Mouse (Mus musculus) testis, adult 2 months (tissue): ENCODE data around the gene Golph3l. TPM values are rescaled to one million over a fixed set of nuclear protein-coding genes. Genes with fewer than 3 reads are reported as not detected.

Experiments used
- H3K27ac ChIP-seq: fragments of 200-500 bp; 2 replicates; pipeline ENCODE4 v1.5.1; 2012; ENCODE audit warnings: low read depth, low read length; ENCODE audit not compliant: control insufficient read depth, insufficient read depth
- H3K27me3 ChIP-seq: fragments of 200-500 bp; 2 replicates; pipeline ENCODE4 v1.6.1; 2012; ENCODE audit warnings: mild to moderate bottlenecking, low read length, moderate library complexity; ENCODE audit not compliant: control insufficient read depth, insufficient read depth
- H3K36me3 ChIP-seq: fragments of 200-500 bp; 2 replicates; pipeline ENCODE4 v1.6.1; 2012; ENCODE audit warnings: mild to moderate bottlenecking, low read length; ENCODE audit not compliant: control insufficient read depth, insufficient read depth
- H3K4me1 ChIP-seq: fragments of 200-500 bp; 2 replicates; pipeline ENCODE4 v1.6.1; 2012; ENCODE audit warnings: low read length; ENCODE audit not compliant: control insufficient read depth, insufficient read depth
- H3K4me3 ChIP-seq: fragments of 200-500 bp; 2 replicates; pipeline ENCODE4 v1.5.1; 2012; ENCODE audit warnings: low read depth, mild to moderate bottlenecking, low read length, moderate library complexity, mixed read lengths; ENCODE audit not compliant: control insufficient read depth
- CTCF ChIP-seq: fragments of 200-500 bp; IDR thresholded peaks from 2 replicates; pipeline ENCODE4 v1.5.1; 2012; ENCODE audit warnings: low read depth, mild to moderate bottlenecking, inconsistent platforms, low read length, moderate library complexity; ENCODE audit not compliant: control insufficient read depth, insufficient read depth, insufficient replicate concordance
- POLR2A ChIP-seq: fragments of 200-500 bp; IDR thresholded peaks from 2 replicates; pipeline ENCODE4 v1.6.1; 2012; ENCODE audit warnings: low read depth, mild to moderate bottlenecking, inconsistent platforms, low read length, moderate library complexity; ENCODE audit not compliant: control insufficient read depth
- polyA plus RNA-seq: library from polyadenylated mRNA; depleted of rRNA; stranded (reverse); fragments of >200 nt; gene quantifications from 2 replicates; pipeline ENCODE4 v1.2.3, GENCODE M21; 2012

Golph3l gene
- polyA plus RNA-seq, 1 experiment: 7.8 TPM

DNA sequence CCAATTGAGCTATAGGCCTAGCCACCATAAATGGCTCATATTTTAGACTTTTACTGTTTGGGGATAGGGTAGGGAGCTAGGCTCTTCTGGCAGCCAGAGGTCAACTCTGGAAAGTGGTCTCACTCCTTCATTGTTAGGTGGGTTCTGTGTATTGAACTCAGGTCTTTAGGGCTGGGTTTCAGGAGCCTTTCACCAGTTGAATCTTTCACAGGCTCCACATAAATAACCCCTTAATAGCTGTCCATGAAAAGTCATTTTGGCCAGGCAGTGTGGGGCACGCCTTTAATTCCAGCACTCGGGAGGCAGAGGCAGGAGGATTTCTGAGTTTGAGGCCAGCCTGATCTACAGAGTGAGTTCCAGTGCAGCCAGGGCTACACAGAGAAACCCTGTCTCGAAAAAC, 69.0 kb downstream of the Golph3l start:
- H3K27ac ChIP-seq: peak overlapping the region; percentile 100
- TF ChIP-seq POLR2A (no peak), CTCF (no peak)
- H3K36me3 ChIP-seq: no peaks in the 10 kb centered on the region; the same call in 1 of the 2 replicates
- H3K4me1 ChIP-seq: peaks cover 5% of the 10 kb centered on the region; the same call in 1 of the 2 replicates
- no peaks in the 10 kb centered on the region for H3K27me3 ChIP-seq
- H3K4me3 ChIP-seq: peak overlapping the region; percentile 97

DNA sequence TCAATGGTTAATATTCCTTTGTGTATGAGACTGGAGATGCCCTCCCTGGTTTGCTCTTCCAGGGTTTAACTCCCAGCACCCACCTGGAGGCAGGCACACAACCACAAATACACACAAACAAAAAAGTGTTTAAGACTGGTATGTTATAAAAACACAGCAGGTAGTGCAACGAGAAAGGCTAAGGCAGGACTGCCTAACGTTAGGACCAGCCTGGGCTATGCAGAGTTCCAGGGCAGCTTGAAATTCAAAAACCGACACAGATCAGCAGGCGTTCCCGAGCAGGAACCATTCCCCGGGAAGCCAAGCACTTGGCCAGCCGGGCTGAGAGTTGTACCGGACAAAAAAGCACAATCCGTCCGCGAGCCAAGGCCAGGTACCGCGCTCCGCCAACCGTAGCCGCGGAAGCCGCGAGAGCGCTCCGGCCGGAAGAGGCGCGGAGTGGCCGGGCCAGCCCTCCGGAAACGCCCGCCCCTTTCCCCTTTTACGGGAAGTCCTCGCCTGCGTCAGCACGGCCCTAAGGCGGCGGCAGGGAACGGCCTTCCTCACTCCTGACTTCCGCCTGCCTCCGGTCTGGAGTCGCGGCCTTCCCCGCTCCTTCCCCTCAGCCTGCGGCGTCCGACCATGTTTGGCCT, 69.6 kb downstream of the Golph3l start, which contains the start of gene Mcl1:
Gene Mcl1, plus strand, starts transcription at position 553 of the 632 bp plus-strand sequence.
- Histone ChIP-seq H3K27me3 (no peaks in the 10 kb centered on the region), H3K4me1 (peaks cover 6% of the 10 kb centered on the region; the same call in 1 of the 2 replicates), H3K27ac (peak within 1 kb of the TSS; percentile 100), H3K4me3 (peak within 1 kb of the TSS; percentile 97), H3K36me3 (no peaks in the 10 kb centered on the region; the same call in 1 of the 2 replicates)
- no peak for TF ChIP-seq CTCF
- TF ChIP-seq POLR2A: peak; percentile 100

DNA sequence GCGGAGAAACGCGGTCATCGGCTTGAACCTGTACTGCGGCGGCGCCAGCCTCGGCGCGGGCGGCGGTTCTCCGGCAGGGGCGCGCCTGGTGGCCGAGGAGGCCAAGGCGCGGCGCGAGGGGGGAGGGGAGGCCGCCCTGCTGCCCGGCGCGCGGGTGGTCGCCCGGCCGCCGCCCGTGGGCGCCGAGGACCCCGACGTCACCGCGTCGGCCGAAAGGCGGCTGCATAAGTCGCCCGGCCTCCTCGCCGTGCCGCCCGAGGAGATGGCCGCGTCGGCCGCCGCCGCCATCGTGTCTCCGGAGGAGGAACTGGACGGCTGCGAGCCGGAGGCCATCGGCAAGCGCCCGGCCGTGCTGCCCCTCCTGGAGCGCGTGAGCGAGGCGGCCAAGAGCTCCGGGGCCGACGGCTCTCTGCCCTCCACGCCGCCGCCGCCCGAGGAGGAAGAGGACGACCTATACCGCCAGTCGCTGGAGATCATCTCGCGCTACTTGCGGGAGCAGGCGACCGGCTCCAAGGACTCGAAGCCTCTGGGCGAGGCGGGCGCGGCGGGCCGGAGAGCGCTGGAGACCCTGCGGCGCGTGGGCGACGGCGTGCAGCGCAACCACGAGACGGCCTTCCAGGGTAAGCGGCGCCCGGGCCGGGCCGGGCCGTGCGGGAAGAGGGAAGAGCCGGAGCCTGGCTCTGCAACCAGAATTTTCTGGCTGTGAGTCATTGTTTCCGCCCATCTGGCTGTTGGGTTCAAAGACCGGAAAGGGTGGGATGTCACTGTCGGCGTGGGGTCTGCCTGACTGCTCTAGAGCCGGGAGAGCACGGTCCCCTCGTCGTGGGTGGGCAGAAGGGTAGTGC, 70.4 kb downstream of the Golph3l start:
- no peak for TF ChIP-seq CTCF
- no peak; the same call in 1 of the 2 replicates for TF ChIP-seq POLR2A
- Histone ChIP-seq H3K27me3 (no peaks in the 10 kb centered on the region), H3K4me3 (peak overlapping the region; percentile 97), H3K36me3 (no peaks in the 10 kb centered on the region; the same call in 1 of the 2 replicates), H3K27ac (peak overlapping the region; percentile 100), H3K4me1 (peaks cover 6% of the 10 kb centered on the region; the same call in 1 of the 2 replicates)

DNA sequence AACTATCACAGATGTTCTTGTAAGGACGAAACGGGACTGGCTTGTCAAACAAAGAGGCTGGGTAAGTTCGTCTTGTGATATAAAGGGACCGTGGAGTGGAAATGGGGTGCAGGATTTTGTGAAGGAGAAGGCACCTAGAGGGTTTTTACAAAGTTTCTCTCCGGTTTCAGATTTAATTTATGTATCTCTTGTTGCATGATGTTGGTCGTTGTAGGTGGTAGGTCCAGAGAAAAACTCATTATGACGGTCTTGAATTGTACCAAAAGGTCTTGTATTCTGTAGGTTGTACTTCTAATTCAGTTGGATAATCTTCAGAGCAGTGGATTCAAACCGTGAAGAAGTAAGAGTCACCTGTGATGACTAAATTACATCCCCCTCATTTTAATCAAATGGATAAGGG, 71.2 kb downstream of the Golph3l start:
- peak overlapping the region; percentile 100 for H3K27ac ChIP-seq

DNA sequence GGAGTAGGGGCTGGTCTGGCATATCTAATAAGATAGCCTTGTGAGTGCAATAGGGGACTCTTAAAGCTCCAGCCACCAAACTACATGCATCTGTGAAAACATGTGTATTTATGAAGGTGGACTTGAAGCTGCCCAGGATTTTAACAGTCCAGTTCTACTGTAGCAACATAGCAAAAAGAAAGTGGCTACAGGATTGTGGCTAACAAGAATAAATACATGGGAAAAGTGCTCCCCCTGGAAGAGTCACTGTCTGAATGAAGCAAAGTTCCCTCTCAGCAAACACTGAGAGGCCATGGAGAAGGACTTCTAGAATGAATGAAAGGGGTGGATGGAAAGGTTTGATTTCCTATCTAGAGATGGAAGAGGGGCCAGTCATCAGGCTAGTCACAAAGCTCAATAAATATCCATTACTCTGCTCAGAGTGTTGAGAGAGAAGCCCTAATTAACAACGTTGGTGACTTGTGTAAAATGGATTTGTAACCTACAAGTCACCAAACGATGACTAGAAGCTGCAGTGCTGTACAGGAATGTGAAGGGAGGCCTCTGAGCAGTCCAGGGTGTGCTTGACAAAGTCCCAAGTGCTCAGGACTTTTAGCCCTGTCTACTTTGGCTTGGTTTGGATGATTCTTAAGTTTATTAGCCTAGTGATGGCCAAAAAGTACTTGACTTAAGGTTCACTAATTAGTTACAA, 72.2 kb downstream of the Golph3l start:
- TF ChIP-seq POLR2A: no peak
- TF ChIP-seq CTCF: no peak
- no peaks in the 10 kb centered on the region; the same call in 1 of the 2 replicates for H3K36me3 ChIP-seq

More for the DNA sequence above, 71.2 kb downstream of the Golph3l start:
- Histone ChIP-seq H3K27me3 (no peaks in the 10 kb centered on the region), H3K36me3 (no peaks in the 10 kb centered on the region; the same call in 1 of the 2 replicates), H3K4me1 (peaks cover 6% of the 10 kb centered on the region; the same call in 1 of the 2 replicates), H3K4me3 (peak overlapping the region; percentile 97)
- TF ChIP-seq CTCF (no peak), POLR2A (no peak)

DNA sequence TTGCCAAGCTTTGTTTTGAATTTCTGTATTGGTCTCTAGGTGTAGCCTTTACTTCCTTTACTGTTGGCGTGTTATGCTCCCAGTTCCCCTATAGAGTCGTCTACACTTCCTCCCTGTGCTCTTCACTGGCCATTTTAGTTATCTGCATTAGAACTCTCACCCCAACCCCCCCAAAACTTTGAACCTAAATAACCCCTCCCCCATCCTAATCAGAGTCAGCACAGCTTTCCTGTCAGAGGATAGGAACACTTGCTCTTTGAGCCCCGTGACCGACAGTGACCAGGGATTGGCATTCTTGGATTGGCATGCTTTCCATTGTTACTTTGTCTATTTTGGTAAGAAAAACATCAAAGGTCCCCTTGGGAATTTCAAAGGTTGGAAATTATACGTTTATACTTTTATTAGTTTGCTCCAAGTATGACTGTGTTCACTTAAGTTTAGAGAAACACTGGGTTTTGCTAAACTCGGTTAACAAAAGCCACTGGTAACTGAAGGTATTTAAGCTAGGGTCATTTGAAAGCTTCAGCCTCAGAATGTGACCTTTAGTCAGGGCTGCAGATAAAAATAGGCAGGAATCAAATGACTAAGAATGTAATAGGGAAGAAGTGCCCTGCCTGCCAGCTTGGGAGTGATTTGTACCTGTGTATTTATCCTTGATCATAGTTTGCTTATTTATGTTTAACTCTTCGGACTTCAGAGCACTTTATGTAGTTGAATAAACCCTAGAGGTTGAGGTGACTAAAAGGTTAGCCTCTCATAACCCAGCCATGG, 73.4 kb downstream of the Golph3l start:
- Histone ChIP-seq H3K36me3 (no peaks in the 10 kb centered on the region; the same call in 1 of the 2 replicates), H3K4me3 (no peak overlapping the region), H3K27ac (no peak overlapping the region), H3K27me3 (no peaks in the 10 kb centered on the region), H3K4me1 (peaks cover 3% of the 10 kb centered on the region; the same call in 1 of the 2 replicates)
- no peak for TF ChIP-seq POLR2A
- TF ChIP-seq CTCF: no peak

More for the DNA sequence above, 72.2 kb downstream of the Golph3l start:
- peaks cover 5% of the 10 kb centered on the region; the same call in 1 of the 2 replicates for H3K4me1 ChIP-seq
- H3K27me3 ChIP-seq: no peaks in the 10 kb centered on the region
- no peak overlapping the region for H3K4me3 ChIP-seq
- no peak overlapping the region for H3K27ac ChIP-seq
